Mouse (Mus musculus): ENCODE results near the gene Git1. TPM values are rescaled to one million over a fixed set of nuclear protein-coding genes. Genes with fewer than 3 reads are reported as not detected.

Gene Git1
- total and polyA plus RNA-seq, 3 experiments, result 8.8 to 57.8 (median 28.9) TPM

DNA sequence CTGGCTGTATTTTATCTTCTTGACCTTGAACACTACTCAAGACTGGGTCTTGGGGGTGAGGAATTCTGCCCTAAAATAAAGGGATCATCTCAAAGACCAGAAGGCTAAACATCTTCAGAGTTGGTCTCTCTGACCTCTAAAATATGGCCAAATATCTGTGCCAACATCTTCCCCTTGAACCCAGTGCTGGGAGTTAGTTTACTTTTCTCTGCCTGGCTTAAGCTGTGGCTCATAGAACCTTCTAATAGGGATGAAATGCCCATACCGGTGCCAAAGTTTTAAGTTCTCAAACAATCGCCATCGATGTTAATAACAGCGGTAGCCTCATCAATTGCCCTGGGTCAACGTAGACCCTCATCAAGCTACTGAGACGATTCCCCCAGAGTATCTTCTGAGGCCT, 31.5 kb upstream of the Git1 start:
- H3K4me2 ChIP-seq (ENCODE audit: insufficient read depth, low read depth, poor library complexity, severe bottlenecking), result peak overlapping the region; percentile 31
- in situ Hi-C loops (cut with MboI; ENCODE audit: low pct_ligation_motif_present, low pct_unique_long_range_greater_than_20kb, low sequenced_read_pairs) (loop anchor here (25.0 kb wide), 1 partner anchor 475 kb away; the partner anchor contains the start of gene Slc6a4), dilution Hi-C loops (cut with MboI; ENCODE audit: extremely low pct_ligation_motif_present, extremely low pct_unique_long_range_greater_than_20kb, low sequenced_read_pairs) (no loop called here)
- H3K27me3 ChIP-seq (replicated peaks), result peaks cover 48% of the 10 kb centered on the region
- H3K27ac ChIP-seq (ENCODE audit: insufficient read depth, low read depth), result no peak overlapping the region
- H3K4me1 ChIP-seq (ENCODE audit: control insufficient read depth in 1 of 2, insufficient read depth in 2 of 2), result peaks cover 3 to 26% of the 10 kb centered on the region in 2 experiments; a peak in 2 of 4 replicates
- peak overlapping the region; percentile 45 to 62 (median 51) for H3K4me3 ChIP-seq (replicated peaks in 1 of 3; ENCODE audit: low read depth in 2 of 3, low read length in 2 of 3, poor library complexity in 1 of 3)
- H3K9ac ChIP-seq (ENCODE audit: insufficient read depth, low read depth), result peak overlapping the region; percentile 8; the same call in 1 of the 2 replicates
- no peaks in the 10 kb centered on the region for H3K9me3 ChIP-seq (replicated peaks; ENCODE audit: low read length)
- peaks cover 0 to 8% of the 10 kb centered on the region in 2 experiments for H3K36me3 ChIP-seq (replicated peaks in 1 of 2; ENCODE audit: control insufficient read depth in 1 of 2, insufficient read depth in 1 of 2, low read length in 1 of 2)
- no peak for TF ChIP-seq EP300 (IDR thresholded peaks at IDR 0.05; ENCODE audit: low read length)
- DNase-seq (ENCODE audit: extremely low read depth), result no peak
- H3K79me2 ChIP-seq (replicated peaks; ENCODE audit: control insufficient read depth, extremely low read depth, insufficient read depth, poor library complexity, severe bottlenecking), result no peaks in the 10 kb centered on the region

GRCm38 (mm10) chr11:77462283-77463100, 30.9 kb upstream of the Git1 start, which contains the start of gene Coro6:
Gene Coro6 (plus strand): TSS chr11:77462411.
- Histone ChIP-seq H3K4me2 (ENCODE audit: insufficient read depth, low read depth, poor library complexity, severe bottlenecking) (peak within 1 kb of the TSS; percentile 31), H3K4me1 (ENCODE audit: control insufficient read depth in 1 of 2, insufficient read depth in 2 of 2) (peaks cover 6 to 31% of the 10 kb centered on the region in 2 experiments; a peak in 3 of 4 replicates), H3K79me2 (replicated peaks; ENCODE audit: control insufficient read depth, extremely low read depth, insufficient read depth, poor library complexity, severe bottlenecking) (no peaks in the 10 kb centered on the region), H3K27ac (ENCODE audit: insufficient read depth, low read depth) (no peak within 1 kb of the TSS), H3K36me3 (replicated peaks in 1 of 2; ENCODE audit: control insufficient read depth in 1 of 2, insufficient read depth in 1 of 2, low read length in 1 of 2) (peaks cover 0 to 5% of the 10 kb centered on the region in 2 experiments), H3K9ac (ENCODE audit: insufficient read depth, low read depth) (peak within 1 kb of the TSS; percentile 21), H3K9me3 (replicated peaks; ENCODE audit: low read length) (no peaks in the 10 kb centered on the region), H3K4me3 (replicated peaks in 1 of 3; ENCODE audit: low read depth in 2 of 3, low read length in 2 of 3, poor library complexity in 1 of 3) (peak within 1 kb of the TSS; percentile 45 to 62 (median 51)), H3K27me3 (replicated peaks) (peaks cover 50% of the 10 kb centered on the region)
- dilution Hi-C loops (cut with MboI; ENCODE audit: extremely low pct_ligation_motif_present, extremely low pct_unique_long_range_greater_than_20kb, low sequenced_read_pairs), result no loop called here
- in situ Hi-C loops (cut with MboI; ENCODE audit: low pct_ligation_motif_present, low pct_unique_long_range_greater_than_20kb, low sequenced_read_pairs), result loop anchor here (25.0 kb wide), 1 partner anchor 475 kb away; the partner anchor contains the start of gene Slc6a4
- no peak; the same call in 1 of the 2 replicates for TF ChIP-seq NRF1 (IDR thresholded peaks at IDR 0.05; ENCODE audit: low read depth, low read length)
- peak; percentile 45 for TF ChIP-seq BHLHE40 (IDR thresholded peaks at IDR 0.05; ENCODE audit: low read depth, low read length)
- TF ChIP-seq MAZ (IDR thresholded peaks at IDR 0.05; ENCODE audit: low read depth, low read length), result peak; percentile 48; the same call in 1 of the 2 replicates
- TF ChIP-seq ZMIZ1 (IDR thresholded peaks at IDR 0.05; ENCODE audit: low read depth, low read length), result no peak
- TF ChIP-seq IRF4 (IDR thresholded peaks at IDR 0.05; ENCODE audit: low read depth, low read length), result no peak
- TF ChIP-seq TCF12 (IDR thresholded peaks at IDR 0.05; ENCODE audit: low read depth, low read length), result peak; percentile 65
- no peak for TF ChIP-seq PAX5 (IDR thresholded peaks at IDR 0.05; ENCODE audit: low read length)
- peak; percentile 96; the same call in 1 of the 2 replicates for TF ChIP-seq UBTF (IDR thresholded peaks at IDR 0.05; ENCODE audit: low read depth, low read length)
- peak; percentile 58; the same call in 1 of the 2 replicates for TF ChIP-seq MAX (IDR thresholded peaks at IDR 0.05; ENCODE audit: low read length)
- TF ChIP-seq SIN3A (IDR thresholded peaks at IDR 0.05; ENCODE audit: low read length), result no peak
- peak; percentile 80; the same call in 1 of the 2 replicates for TF ChIP-seq MXI1 (IDR thresholded peaks at IDR 0.05; ENCODE audit: low read depth, low read length)
- peak; percentile 30; the same call in 1 of the 2 replicates for TF ChIP-seq MYC (IDR thresholded peaks at IDR 0.05; ENCODE audit: low read depth, low read length)
- no peak for TF ChIP-seq CTCF (conservative IDR thresholded peaks at IDR 0.05 in 1 of 2, IDR thresholded peaks at IDR 0.05 in 1 of 2; ENCODE audit: low read depth in 2 of 2, low read length in 2 of 2)
- 0 out of 2 replicates have a peak, but pooled peaks have one; percentile 27 for TF ChIP-seq ELF1 (IDR thresholded peaks at IDR 0.05; ENCODE audit: low read depth, low read length)
- no peak for TF ChIP-seq TBP (conservative IDR thresholded peaks at IDR 0.05; ENCODE audit: low read depth, low read length)
- 0 out of 2 replicates have a peak, but pooled peaks have one; percentile 43 for TF ChIP-seq KAT2A (IDR thresholded peaks at IDR 0.05; ENCODE audit: insufficient replicate concordance, low read length)
- TF ChIP-seq E2F4 (IDR thresholded peaks at IDR 0.05; ENCODE audit: insufficient replicate concordance, low read depth, low read length), result 0 out of 2 replicates have a peak, but pooled peaks have one; percentile 67
- peak; percentile 30; the same call in 1 of the 2 replicates for TF ChIP-seq POLR2A (IDR thresholded peaks at IDR 0.05; ENCODE audit: low read depth, low read length)
- TF ChIP-seq CHD2 (IDR thresholded peaks at IDR 0.05; ENCODE audit: low read length), result 0 out of 2 replicates have a peak, but pooled peaks have one; percentile 11
- DNase-seq (ENCODE audit: extremely low read depth), result no peak

Data from CH12.LX (cell line).